Mouse (Mus musculus) B cell, adult (primary cell): Measurements from ENCODE around the gene Cyp11a1. TPM values are rescaled to one million over a fixed set of nuclear protein-coding genes. Genes with fewer than 3 reads are reported as not detected.

Experiments
- total RNA-seq: library from RNA; stranded (reverse); gene quantifications from 4 replicates; pipeline ENCODE4 v1.2.4, GENCODE M21; 2023; ENCODE audit not compliant: inconsistent age

Cyp11a1 gene
- 0.22 to 0.67 TPM (median 0.44 TPM) in 4 replicates for total RNA-seq

GRCm38 (mm10) chr9:58005753-58006461 lies at the start of gene Cyp11a1:
Gene Cyp11a1 (plus strand): TSS chr9:58006411.

GRCm38 (mm10) chr9:58063531-58063930 lies 57.3 kb downstream of the Cyp11a1 start, which contains the start of gene Stra6:
Gene Stra6 (plus strand): TSS chr9:58063788.

Other genes with a start within 250 kb of the Cyp11a1 start
- 208 to 232 TPM (median 224 TPM) in 4 replicates for gene Clk3, start 240.6 kb upstream of the Cyp11a1 start, total RNA-seq
- 103 to 110 TPM (median 105 TPM) in 4 replicates for gene Arid3b, start 169.6 kb upstream of the Cyp11a1 start, total RNA-seq
- gene Ubl7, start 95.4 kb upstream of the Cyp11a1 start, total RNA-seq: 71.4 to 95.6 TPM (median 83.5 TPM) in 4 replicates
- 35.1 to 42.2 TPM (median 37.6 TPM) in 4 replicates for gene Sema7a, start 66.3 kb upstream of the Cyp11a1 start, total RNA-seq
- not detected in 4 replicates for gene Stra6, start 57.4 kb downstream of the Cyp11a1 start, total RNA-seq
- gene Ccdc33, start 112.4 kb downstream of the Cyp11a1 start, total RNA-seq: 0.33 TPM in 1 of 4 replicates, not detected in the others
- not detected in 4 replicates for gene Islr, start 197.9 kb downstream of the Cyp11a1 start, total RNA-seq
- 7.1 to 9.8 TPM (median 8.7 TPM) in 4 replicates for gene Islr2, start 197.9 kb downstream of the Cyp11a1 start, total RNA-seq
- 373 to 441 TPM (median 401 TPM) in 4 replicates for gene Pml, start 243.4 kb downstream of the Cyp11a1 start, total RNA-seq
- 77.3 to 104 TPM (median 85.0 TPM) in 4 replicates for gene Stoml1, start 246.8 kb downstream of the Cyp11a1 start, total RNA-seq